Mouse (Mus musculus) intestine, postnatal 0 days (tissue): ENCODE measurements at regions not wholly inside any gene's neighbourhood (a gene's known extent, or its start where the extent isn't known, plus 50 kb on each side); places are given as distances from the start of the nearest gene placed in this dataset.

Experiments
- ATAC-seq: fragments of 200-750 bp; cut with Nextera tagmentation; 2 replicates; pipeline ENCODE4 v1.8.0; 2017; ENCODE audit warnings: mild to moderate bottlenecking, moderate TSS enrichment, moderate library complexity
- H3K27ac ChIP-seq: fragments of 300-500 bp; sonication (generic); 2 replicates; pipeline ENCODE4 v1.5.1; 2014; ENCODE audit warnings: mild to moderate bottlenecking, low read depth, low read length, moderate library complexity
- H3K27me3 ChIP-seq: fragments of 300-500 bp; sonication (generic); replicated peaks from 2 replicates; pipeline ENCODE4 v1.6.1; 2014; ENCODE audit warnings: low read length, mixed read lengths; ENCODE audit not compliant: control insufficient read depth, insufficient read depth
- H3K36me3 ChIP-seq: fragments of 300-500 bp; sonication (generic); 2 replicates; pipeline ENCODE4 v1.6.1; 2014; ENCODE audit warnings: mild to moderate bottlenecking, moderate library complexity; ENCODE audit not compliant: control insufficient read depth, insufficient read depth
- H3K4me1 ChIP-seq: fragments of 300-500 bp; sonication (generic); replicated peaks from 2 replicates; pipeline ENCODE4 v1.6.1; 2014; ENCODE audit warnings: antibody characterized with exemption, low read length, mixed read lengths; ENCODE audit not compliant: control insufficient read depth, insufficient read depth
- H3K4me2 ChIP-seq: fragments of 300-500 bp; sonication (generic); replicated peaks from 2 replicates; pipeline ENCODE4 v1.6.1; 2014; ENCODE audit warnings: low read depth, mild to moderate bottlenecking, moderate library complexity
- H3K4me3 ChIP-seq: fragments of 300-500 bp; sonication (generic); 2 replicates; pipeline ENCODE4 v1.5.1; 2014; ENCODE audit warnings: low read depth, low read length
- H3K9ac ChIP-seq: fragments of 300-500 bp; sonication (generic); 2 replicates; pipeline ENCODE4 v1.6.1; 2014; ENCODE audit warnings: mild to moderate bottlenecking, low read depth, low read length
- H3K9me3 ChIP-seq: fragments of 300-500 bp; sonication (generic); 2 replicates; pipeline ENCODE4 v1.6.1; 2016; ENCODE audit warnings: mixed run types; ENCODE audit not compliant: control insufficient read depth
- CTCF ChIP-seq: sonication (generic); IDR thresholded peaks from 2 replicates; pipeline ENCODE4 v1.5.1; 2016; ENCODE audit warnings: low read depth, mild to moderate bottlenecking, control low read depth, antibody characterized with exemption, moderate library complexity
- WGBS: fragments of 180-500 bp; shearing (Covaris S2); extraction: QIAGEN DNeasy Blood & Tissue Kit; methylation state at CpG from one replicate; pipeline ENCODE4 v1.1.7; 2014; 5-methylcytosine and 5-hydroxymethylcytosine counted together

- Histone ChIP-seq H3K9ac (no peak overlapping the region), H3K27ac (no peak overlapping the region), H3K36me3 (no peaks in the 10 kb centered on the region), H3K9me3 (no peaks in the 10 kb centered on the region), H3K4me2 (no peak overlapping the region), H3K27me3 (no peaks in the 10 kb centered on the region), H3K4me1 (no peaks in the 10 kb centered on the region), H3K4me3 (no peak overlapping the region)
- TF ChIP-seq CTCF: no peak
- 79% methylated on average over 6 of the region's 6 CpGs for WGBS
- no peak for ATAC-seq
Observed at GRCm38 (mm10) chr15:60692718-60693597, 160.6 kb downstream of the Fam84b start.

GRCm38 (mm10) chr15:60692149-60692548 is 161.4 kb downstream of the Fam84b start:
- Histone ChIP-seq H3K27ac (no peak overlapping the region), H3K4me2 (no peak overlapping the region), H3K36me3 (no peaks in the 10 kb centered on the region), H3K9ac (no peak overlapping the region), H3K27me3 (no peaks in the 10 kb centered on the region), H3K4me1 (no peaks in the 10 kb centered on the region), H3K9me3 (no peaks in the 10 kb centered on the region), H3K4me3 (no peak overlapping the region)
- no peak for TF ChIP-seq CTCF
- WGBS: 51% methylated on average over 3 of the region's 3 CpGs
- ATAC-seq: no peak

GRCm38 (mm10) chr15:60677397-60677796 is 176.2 kb downstream of the Fam84b start:
- ATAC-seq: no peak
- WGBS: 45% methylated on average over 3 of the region's 3 CpGs
- Histone ChIP-seq H3K27ac (no peak overlapping the region), H3K4me2 (no peak overlapping the region), H3K36me3 (no peaks in the 10 kb centered on the region), H3K4me3 (no peak overlapping the region), H3K27me3 (no peaks in the 10 kb centered on the region), H3K9ac (no peak overlapping the region), H3K4me1 (no peaks in the 10 kb centered on the region), H3K9me3 (no peaks in the 10 kb centered on the region)
- TF ChIP-seq CTCF: no peak

- no peak overlapping the region for H3K4me3 ChIP-seq
- no peak overlapping the region for H3K4me2 ChIP-seq
- H3K36me3 ChIP-seq: no peaks in the 10 kb centered on the region
- no peaks in the 10 kb centered on the region for H3K9me3 ChIP-seq
- H3K9ac ChIP-seq: no peak overlapping the region
- 82% methylated on average over 7 of the region's 7 CpGs for WGBS
- no peak overlapping the region for H3K27ac ChIP-seq
- no peak for TF ChIP-seq CTCF
- no peaks in the 10 kb centered on the region for H3K4me1 ChIP-seq
- H3K27me3 ChIP-seq: no peaks in the 10 kb centered on the region
- no peak for ATAC-seq
Observed at GRCm38 (mm10) chr15:60657572-60657971, 196.0 kb downstream of the Fam84b start.

- Histone ChIP-seq H3K4me2 (no peak overlapping the region), H3K36me3 (no peaks in the 10 kb centered on the region), H3K27me3 (no peaks in the 10 kb centered on the region), H3K27ac (no peak overlapping the region), H3K9ac (no peak overlapping the region), H3K4me1 (no peaks in the 10 kb centered on the region), H3K4me3 (no peak overlapping the region), H3K9me3 (no peaks in the 10 kb centered on the region)
- WGBS: 66% methylated on average over 3 of the region's 3 CpGs
- TF ChIP-seq CTCF: no peak
- no peak for ATAC-seq
Observed at GRCm38 (mm10) chr15:60655113-60655512, 198.5 kb downstream of the Fam84b start.

GRCm38 (mm10) chr15:60649252-60649651 is 204.3 kb downstream of the Fam84b start:
- H3K4me1 ChIP-seq: no peaks in the 10 kb centered on the region
- H3K4me3 ChIP-seq: no peak overlapping the region
- no peak for TF ChIP-seq CTCF
- H3K9me3 ChIP-seq: no peaks in the 10 kb centered on the region
- no peak overlapping the region for H3K27ac ChIP-seq
- no peak overlapping the region for H3K9ac ChIP-seq
- H3K27me3 ChIP-seq: no peaks in the 10 kb centered on the region
- H3K36me3 ChIP-seq: no peaks in the 10 kb centered on the region
- H3K4me2 ChIP-seq: no peak overlapping the region
- WGBS: 88% methylated on average over 2 of the region's 2 CpGs
- ATAC-seq: no peak

GRCm38 (mm10) chr15:60641770-60642169 is 211.8 kb downstream of the Fam84b start:
- Histone ChIP-seq H3K9me3 (no peaks in the 10 kb centered on the region), H3K36me3 (no peaks in the 10 kb centered on the region), H3K27me3 (no peaks in the 10 kb centered on the region), H3K4me1 (no peaks in the 10 kb centered on the region), H3K9ac (no peak overlapping the region), H3K27ac (no peak overlapping the region), H3K4me2 (no peak overlapping the region), H3K4me3 (no peak overlapping the region)
- WGBS: 75% methylated on average over 1 of the region's 1 CpGs
- TF ChIP-seq CTCF: no peak
- ATAC-seq: no peak
